Mouse (Mus musculus) layer of hippocampus, postnatal 25 days (tissue): Measurements from ENCODE around the gene Polm. TPM values are rescaled to one million over a fixed set of nuclear protein-coding genes. Genes with fewer than 3 reads are reported as not detected.

Experiments
- DNase-seq, 2 experiments: peaks; one replicate each; pipeline ENCODE4 v3.0.0; 2022; ENCODE audit warnings: mixed read lengths in 2 of 2, low spot score in 1 of 2; ENCODE audit errors: extremely low spot score in 1 of 2
- total RNA-seq, 2 experiments: library from RNA; stranded (reverse); gene quantifications; 2 replicates each; pipeline ENCODE4 v1.2.3; 2021

Polm gene
- total RNA-seq, 2 experiments from 2014 or later: 10.0 to 14.5 TPM

- no peak for DNase-seq
These were observed 55.4 kb downstream of the Polm start for GRCm38 (mm10) chr11:5782199-5782944.

GRCm38 (mm10) chr11:5780035-5780499 lies 57.7 kb downstream of the Polm start:
- no peak for DNase-seq

GRCm38 (mm10) chr11:5778481-5778880 lies 59.3 kb downstream of the Polm start:
- DNase-seq: no peak

Other genes with a start within 250 kb of the Polm start
- 10 to 100 TPM; 67.7 to 79.1 TPM for gene Mrps24, start 122.3 kb downstream of the Polm start, total RNA-seq
- 10 to 100 TPM; 64.7 to 68.7 TPM for gene Urgcp, start 75.6 kb downstream of the Polm start, total RNA-seq
- 10 to 100 TPM; 82.2 to 82.7 TPM for gene Dbnl, start 49.5 kb downstream of the Polm start, total RNA-seq
- 10 to 100 TPM; 16.4 to 17.2 TPM for gene Pgam2, start 34.3 kb downstream of the Polm start, total RNA-seq
- gene Aebp1, start 23.9 kb upstream of the Polm start, total RNA-seq: 1 to 10 TPM; 6.0 to 6.1 TPM
- gene Pold2, start 40.3 kb upstream of the Polm start, total RNA-seq: 10 to 100 TPM; 21.2 to 21.9 TPM
- gene Myl7, start 60.8 kb upstream of the Polm start, total RNA-seq: not detected
- 1 to 10 TPM; 1.8 to 3.9 TPM for gene Gck, start 112.1 kb upstream of the Polm start, total RNA-seq
- 10 to 100 TPM; 70.2 to 73.0 TPM for gene Ykt6, start 117.7 kb upstream of the Polm start, total RNA-seq
- 1,000 to 10,000 TPM; 1,142 to 1,238 TPM for gene Camk2b, start 228.3 kb upstream of the Polm start, total RNA-seq